Mouse (Mus musculus): ENCODE data around the gene Podn. TPM values are rescaled to one million over a fixed set of nuclear protein-coding genes. Genes with fewer than 3 reads are reported as not detected.

The Podn gene
- polyA plus RNA-seq, 1 experiment from 2014 or later, result 0.46 TPM

DNA sequence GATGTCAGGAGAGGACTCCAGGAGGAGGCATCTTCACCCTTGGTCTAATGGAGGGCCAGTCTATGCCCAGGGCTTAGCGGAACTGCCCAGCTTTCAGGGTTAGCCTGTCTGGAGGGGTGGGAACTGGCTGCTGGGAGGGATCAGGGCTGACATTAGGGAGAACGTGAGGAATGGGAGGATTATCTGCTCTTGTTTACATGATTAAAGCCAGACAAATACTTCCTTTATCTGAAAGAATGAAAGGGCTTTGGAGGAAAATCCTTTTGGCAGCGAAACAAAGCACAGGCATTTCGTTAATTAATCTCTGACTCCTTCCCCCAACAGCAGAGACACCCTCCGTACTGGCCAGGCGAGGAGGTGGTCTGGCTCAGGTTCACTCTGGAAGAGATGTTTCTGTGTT is 104.4 kb downstream of the Podn start:
- ATAC-seq (ENCODE audit: low FRiP score, low TSS enrichment), result no peak
- 60% methylated on average over 6 of the region's 6 CpGs for WGBS

DNA sequence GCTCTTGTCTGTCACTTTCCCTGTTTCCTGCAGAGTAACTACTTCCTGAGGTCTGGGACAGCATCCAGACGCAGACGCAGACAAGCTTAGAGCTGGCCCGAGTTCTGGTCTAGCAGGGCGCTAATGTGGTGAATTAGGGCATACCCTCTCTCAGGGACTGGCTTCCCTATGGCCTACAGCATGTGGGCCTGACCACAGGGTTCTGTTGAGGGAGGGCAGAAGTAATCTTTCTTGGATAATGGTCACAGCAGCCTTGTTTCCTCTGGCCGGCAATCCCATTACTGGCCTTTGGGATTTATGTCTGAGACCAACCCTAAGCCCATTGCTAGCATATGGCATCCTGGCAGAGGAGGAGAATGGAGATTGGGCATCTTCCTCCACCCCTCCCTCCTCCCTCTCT is 105.4 kb downstream of the Podn start:
- no peaks in the 10 kb centered on the region for H3K4me1 ChIP-seq (ENCODE audit: control insufficient read depth, insufficient read depth, low read length)
- no peak overlapping the region for H3K9ac ChIP-seq (ENCODE audit: low read depth, low read length)
- no peak overlapping the region for H3K27ac ChIP-seq (ENCODE audit: low read depth, low read length)
- ATAC-seq (ENCODE audit: low FRiP score, low TSS enrichment), result no peak
- H3K9me3 ChIP-seq (ENCODE audit: control insufficient read depth, low read length), result no peaks in the 10 kb centered on the region
- H3K36me3 ChIP-seq (ENCODE audit: control insufficient read depth, insufficient read depth, low read length), result no peaks in the 10 kb centered on the region
- no peak overlapping the region for H3K4me2 ChIP-seq (replicated peaks; ENCODE audit: low read depth, low read length)
- no peak overlapping the region for H3K4me3 ChIP-seq (ENCODE audit: low read length)
- WGBS, result 75% methylated on average over 5 of the region's 5 CpGs
- no peaks in the 10 kb centered on the region for H3K27me3 ChIP-seq (ENCODE audit: control insufficient read depth, insufficient read depth, low read length)

More for the DNA sequence above, 104.4 kb downstream of the Podn start:
- Histone ChIP-seq H3K4me2 (replicated peaks; ENCODE audit: low read depth, low read length) (no peak overlapping the region), H3K27ac (ENCODE audit: low read depth, low read length) (no peak overlapping the region), H3K9ac (ENCODE audit: low read depth, low read length) (no peak overlapping the region), H3K36me3 (ENCODE audit: control insufficient read depth, insufficient read depth, low read length) (no peaks in the 10 kb centered on the region), H3K9me3 (ENCODE audit: control insufficient read depth, low read length) (no peaks in the 10 kb centered on the region), H3K27me3 (ENCODE audit: control insufficient read depth, insufficient read depth, low read length) (no peaks in the 10 kb centered on the region), H3K4me1 (ENCODE audit: control insufficient read depth, insufficient read depth, low read length) (no peaks in the 10 kb centered on the region), H3K4me3 (ENCODE audit: low read length) (no peak overlapping the region)

DNA sequence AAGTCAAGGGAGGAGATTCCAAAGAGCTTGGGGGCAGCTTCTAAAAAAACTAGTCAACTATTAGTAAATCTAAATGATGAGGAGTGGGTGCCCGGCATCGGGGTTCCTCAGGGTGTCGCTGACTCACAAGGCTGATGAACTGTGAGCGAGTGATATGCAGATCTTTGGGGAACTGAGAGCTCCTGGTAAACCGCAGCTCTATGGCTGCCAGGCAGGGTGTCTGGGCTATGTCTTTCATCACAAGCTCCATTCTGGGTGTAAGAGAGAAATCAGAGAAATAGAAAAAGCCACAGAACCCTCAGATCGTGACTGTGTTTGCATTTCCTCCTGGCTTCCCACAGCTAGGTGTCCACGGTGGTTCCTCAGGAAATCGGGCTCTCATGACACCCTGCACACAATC is 107.3 kb downstream of the Podn start:
- Histone ChIP-seq H3K4me3 (ENCODE audit: low read length) (no peak overlapping the region), H3K4me1 (ENCODE audit: control insufficient read depth, insufficient read depth, low read length) (no peaks in the 10 kb centered on the region), H3K9me3 (ENCODE audit: control insufficient read depth, low read length) (no peaks in the 10 kb centered on the region), H3K27ac (ENCODE audit: low read depth, low read length) (no peak overlapping the region), H3K9ac (ENCODE audit: low read depth, low read length) (no peak overlapping the region), H3K27me3 (ENCODE audit: control insufficient read depth, insufficient read depth, low read length) (no peaks in the 10 kb centered on the region), H3K4me2 (replicated peaks; ENCODE audit: low read depth, low read length) (no peak overlapping the region), H3K36me3 (ENCODE audit: control insufficient read depth, insufficient read depth, low read length) (no peaks in the 10 kb centered on the region)
- WGBS, result 58% methylated on average over 8 of the region's 8 CpGs
- ATAC-seq (ENCODE audit: low FRiP score, low TSS enrichment), result no peak

DNA sequence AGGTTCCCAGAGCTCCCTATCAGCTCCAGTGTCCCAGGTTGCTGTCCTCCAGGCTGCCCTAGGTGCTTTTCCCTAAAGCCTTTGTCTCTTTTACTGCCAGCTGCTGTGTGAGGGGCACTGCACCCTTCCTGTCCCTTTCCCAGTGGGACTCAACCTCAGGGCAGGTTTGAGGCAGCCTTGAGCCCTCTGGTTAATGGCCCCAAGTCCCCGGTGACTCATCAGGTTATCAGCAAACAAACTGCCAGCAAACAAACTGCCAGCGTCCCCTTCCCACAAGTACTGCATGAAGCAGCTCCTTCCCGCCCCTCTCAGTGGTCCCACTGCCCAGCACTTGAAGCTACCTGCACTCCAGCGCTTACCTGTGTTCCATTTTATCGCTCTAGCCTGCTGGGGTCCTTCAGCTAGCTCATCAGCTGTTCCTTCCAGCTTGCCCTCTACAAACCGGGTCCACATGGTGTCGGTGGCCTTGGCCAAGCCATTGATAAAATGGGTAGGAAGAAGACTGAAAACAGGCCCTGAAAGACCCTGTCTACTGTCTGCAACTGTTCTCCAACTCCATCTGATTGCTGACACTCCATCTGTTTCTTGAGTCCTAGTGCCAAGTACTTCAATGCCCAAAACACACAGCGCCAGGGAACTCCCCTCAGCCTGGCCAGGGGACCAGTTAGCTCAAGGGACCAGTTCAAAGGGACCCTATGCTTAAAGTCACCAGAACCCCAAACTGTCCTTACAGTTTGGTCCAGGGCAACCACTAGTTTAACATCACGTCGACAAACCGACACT is 109.7 kb downstream of the Podn start:
- 88% methylated on average over 11 of the region's 11 CpGs for WGBS
- no peaks in the 10 kb centered on the region for H3K9me3 ChIP-seq (ENCODE audit: control insufficient read depth, low read length)
- no peak overlapping the region for H3K4me3 ChIP-seq (ENCODE audit: low read length)

DNA sequence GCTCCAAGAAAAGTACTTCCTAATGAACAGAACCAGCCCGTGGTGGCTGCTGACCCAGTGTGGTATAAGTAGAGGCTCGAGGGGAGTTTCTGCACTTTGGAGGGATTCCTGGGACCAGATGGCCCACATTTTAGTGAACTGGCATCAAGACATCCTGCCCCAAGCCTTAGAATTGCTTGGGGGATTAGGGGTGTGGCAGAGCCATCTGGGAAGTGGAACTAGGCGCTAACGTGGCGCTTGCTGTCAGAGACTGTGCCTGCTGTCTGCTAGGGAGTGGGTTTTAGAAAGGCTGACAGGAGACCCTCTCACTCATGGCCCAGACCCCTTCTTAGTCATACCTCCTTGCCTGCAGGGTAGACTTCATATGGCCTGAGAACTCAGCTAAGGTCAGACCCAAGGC is 110.4 kb downstream of the Podn start:
- no peaks in the 10 kb centered on the region for H3K27me3 ChIP-seq (ENCODE audit: control insufficient read depth, insufficient read depth, low read length)
- H3K27ac ChIP-seq (ENCODE audit: low read depth, low read length), result no peak overlapping the region
- H3K4me3 ChIP-seq (ENCODE audit: low read length), result no peak overlapping the region
- no peaks in the 10 kb centered on the region for H3K4me1 ChIP-seq (ENCODE audit: control insufficient read depth, insufficient read depth, low read length)
- H3K9me3 ChIP-seq (ENCODE audit: control insufficient read depth, low read length), result no peaks in the 10 kb centered on the region
- H3K9ac ChIP-seq (ENCODE audit: low read depth, low read length), result no peak overlapping the region
- H3K4me2 ChIP-seq (replicated peaks; ENCODE audit: low read depth, low read length), result no peak overlapping the region
- 77% methylated on average over 5 of the region's 5 CpGs for WGBS
- ATAC-seq (ENCODE audit: low FRiP score, low TSS enrichment), result no peak
- H3K36me3 ChIP-seq (ENCODE audit: control insufficient read depth, insufficient read depth, low read length), result no peaks in the 10 kb centered on the region

More for the DNA sequence above, 109.7 kb downstream of the Podn start:
- no peaks in the 10 kb centered on the region for H3K27me3 ChIP-seq (ENCODE audit: control insufficient read depth, insufficient read depth, low read length)
- H3K4me2 ChIP-seq (replicated peaks; ENCODE audit: low read depth, low read length), result no peak overlapping the region
- ATAC-seq (ENCODE audit: low FRiP score, low TSS enrichment), result no peak
- H3K27ac ChIP-seq (ENCODE audit: low read depth, low read length), result no peak overlapping the region
- H3K36me3 ChIP-seq (ENCODE audit: control insufficient read depth, insufficient read depth, low read length), result no peaks in the 10 kb centered on the region
- no peaks in the 10 kb centered on the region for H3K4me1 ChIP-seq (ENCODE audit: control insufficient read depth, insufficient read depth, low read length)
- H3K9ac ChIP-seq (ENCODE audit: low read depth, low read length), result no peak overlapping the region

DNA sequence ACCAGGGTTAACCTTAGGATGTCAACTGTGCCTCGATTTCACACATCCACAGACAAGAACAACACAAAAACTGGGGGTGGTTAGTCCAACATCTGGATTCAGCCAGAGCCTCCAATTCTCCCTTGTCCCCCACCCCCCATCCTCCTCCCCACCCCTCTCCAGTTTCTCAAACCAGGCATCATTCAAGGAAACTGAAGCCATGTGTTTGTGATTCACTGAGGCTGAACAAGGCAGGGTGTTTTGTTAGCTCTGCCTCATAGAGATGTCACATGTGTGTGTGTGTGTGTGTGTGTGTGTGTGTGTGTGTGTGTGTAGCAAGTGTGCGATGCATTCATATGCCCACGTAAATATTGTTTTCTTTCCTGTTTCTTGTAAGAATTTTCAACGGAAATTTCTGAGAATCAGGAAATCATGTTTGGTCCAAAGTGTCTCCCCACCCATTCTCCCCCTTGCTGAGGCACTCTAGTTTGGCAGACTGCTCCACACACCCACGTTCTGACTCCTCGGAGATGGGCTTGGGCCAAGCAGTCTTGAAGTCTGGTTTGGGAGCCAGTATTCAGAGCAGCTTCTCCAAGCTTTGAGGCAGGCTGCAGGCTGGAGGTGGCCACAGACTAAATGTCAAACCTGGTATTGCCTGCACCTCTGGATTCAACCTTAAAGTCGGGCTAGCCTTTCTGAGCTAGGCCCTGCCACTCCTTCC is 111.8 kb downstream of the Podn start:
- Histone ChIP-seq H3K27me3 (ENCODE audit: control insufficient read depth, insufficient read depth, low read length) (no peaks in the 10 kb centered on the region), H3K4me3 (ENCODE audit: low read length) (no peak overlapping the region), H3K4me1 (ENCODE audit: control insufficient read depth, insufficient read depth, low read length) (no peaks in the 10 kb centered on the region), H3K9me3 (ENCODE audit: control insufficient read depth, low read length) (no peaks in the 10 kb centered on the region), H3K9ac (ENCODE audit: low read depth, low read length) (no peak overlapping the region), H3K36me3 (ENCODE audit: control insufficient read depth, insufficient read depth, low read length) (no peaks in the 10 kb centered on the region), H3K4me2 (replicated peaks; ENCODE audit: low read depth, low read length) (no peak overlapping the region), H3K27ac (ENCODE audit: low read depth, low read length) (no peak overlapping the region)
- WGBS, result 41% methylated on average over 7 of the region's 7 CpGs
- peak; percentile 61; the same call in 1 of the 2 replicates for ATAC-seq (ENCODE audit: low FRiP score, low TSS enrichment)

DNA sequence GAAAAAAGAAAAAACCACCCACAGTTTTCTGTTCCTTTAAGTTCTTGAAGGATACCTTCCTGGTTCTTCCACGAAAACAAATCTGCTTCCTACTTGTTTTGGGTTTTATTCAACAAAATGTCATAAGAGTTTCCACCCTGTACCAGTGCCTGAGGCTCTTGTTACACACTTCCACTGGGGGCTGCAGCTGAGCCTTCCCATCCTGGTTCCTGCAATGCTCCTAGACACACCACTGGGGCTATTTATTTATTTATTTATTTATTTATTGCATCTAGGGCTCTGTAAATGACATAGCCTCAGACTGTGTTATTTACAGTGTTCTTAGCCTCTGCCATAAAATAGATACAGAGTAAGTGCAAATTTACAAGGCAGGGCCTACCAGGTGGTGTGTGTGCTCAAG is 112.5 kb downstream of the Podn start:
- Histone ChIP-seq H3K9me3 (ENCODE audit: control insufficient read depth, low read length) (no peaks in the 10 kb centered on the region), H3K27ac (ENCODE audit: low read depth, low read length) (no peak overlapping the region), H3K4me2 (replicated peaks; ENCODE audit: low read depth, low read length) (no peak overlapping the region), H3K9ac (ENCODE audit: low read depth, low read length) (no peak overlapping the region), H3K36me3 (ENCODE audit: control insufficient read depth, insufficient read depth, low read length) (no peaks in the 10 kb centered on the region), H3K27me3 (ENCODE audit: control insufficient read depth, insufficient read depth, low read length) (no peaks in the 10 kb centered on the region), H3K4me3 (ENCODE audit: low read length) (no peak overlapping the region), H3K4me1 (ENCODE audit: control insufficient read depth, insufficient read depth, low read length) (no peaks in the 10 kb centered on the region)
- 50% methylated on average over 1 of the region's 1 CpGs for WGBS
- no peak for ATAC-seq (ENCODE audit: low FRiP score, low TSS enrichment)

DNA sequence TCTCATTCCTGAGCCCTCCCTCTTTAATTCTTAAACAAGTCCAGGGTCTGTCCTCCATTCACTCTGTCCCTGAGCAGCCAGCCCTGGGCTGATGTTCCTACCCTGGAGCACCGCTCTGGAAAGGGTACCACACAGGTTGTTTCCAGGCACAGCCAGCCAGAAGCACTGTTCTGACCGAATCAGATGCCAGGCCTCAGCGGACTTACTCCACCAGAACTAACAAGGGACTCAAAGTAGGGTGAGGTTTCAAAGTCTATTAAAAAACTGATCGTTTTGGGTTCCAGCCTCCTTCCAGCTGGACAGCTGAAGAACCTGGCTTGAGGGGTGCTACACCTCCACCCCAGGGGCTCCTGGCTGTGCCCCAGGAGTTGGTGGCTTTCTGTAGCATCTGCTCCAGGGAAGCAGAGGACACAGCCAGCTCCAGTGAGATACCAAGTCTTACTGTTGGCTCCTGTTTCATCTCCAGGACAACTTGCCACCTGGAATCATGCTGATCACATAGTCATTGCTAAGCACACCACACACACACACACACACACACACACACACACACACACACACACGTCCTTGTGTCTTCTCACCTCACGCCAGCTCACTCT is 116.1 kb downstream of the Podn start:
- H3K27me3 ChIP-seq (ENCODE audit: control insufficient read depth, insufficient read depth, low read length), result no peaks in the 10 kb centered on the region
- WGBS, result 80% methylated on average over 6 of the region's 6 CpGs
- H3K4me3 ChIP-seq (ENCODE audit: low read length), result no peak overlapping the region
- ATAC-seq (ENCODE audit: low FRiP score, low TSS enrichment), result no peak
- no peaks in the 10 kb centered on the region for H3K9me3 ChIP-seq (ENCODE audit: control insufficient read depth, low read length)
- no peaks in the 10 kb centered on the region for H3K4me1 ChIP-seq (ENCODE audit: control insufficient read depth, insufficient read depth, low read length)
- no peaks in the 10 kb centered on the region for H3K36me3 ChIP-seq (ENCODE audit: control insufficient read depth, insufficient read depth, low read length)
- H3K27ac ChIP-seq (ENCODE audit: low read depth, low read length), result no peak overlapping the region
- no peak overlapping the region for H3K4me2 ChIP-seq (replicated peaks; ENCODE audit: low read depth, low read length)
- H3K9ac ChIP-seq (ENCODE audit: low read depth, low read length), result no peak overlapping the region

DNA sequence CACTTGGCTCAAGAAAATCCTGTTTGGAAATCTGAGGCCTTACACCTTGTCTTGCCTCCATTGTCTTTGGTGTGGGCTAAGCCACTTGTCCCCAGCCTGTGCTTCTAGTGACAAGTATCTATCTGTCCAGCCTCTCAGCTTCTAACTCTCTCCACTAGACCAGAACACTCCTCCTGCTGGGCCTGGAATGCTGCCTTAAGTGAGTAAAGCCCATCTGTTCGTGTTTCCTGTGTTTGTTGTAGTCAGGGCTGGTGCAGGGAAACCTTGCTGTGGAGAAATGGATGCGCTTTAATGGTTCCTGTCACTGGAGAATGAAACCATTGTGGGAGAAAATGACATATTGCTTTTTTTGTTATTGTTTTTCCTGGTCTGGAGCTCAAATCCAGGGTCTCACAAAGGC is 116.7 kb downstream of the Podn start:
- ATAC-seq (ENCODE audit: low FRiP score, low TSS enrichment), result 0 out of 2 replicates have a peak, but pooled peaks have one; percentile 26
- Histone ChIP-seq H3K9ac (ENCODE audit: low read depth, low read length) (no peak overlapping the region), H3K4me3 (ENCODE audit: low read length) (no peak overlapping the region), H3K9me3 (ENCODE audit: control insufficient read depth, low read length) (no peaks in the 10 kb centered on the region), H3K4me1 (ENCODE audit: control insufficient read depth, insufficient read depth, low read length) (no peaks in the 10 kb centered on the region), H3K4me2 (replicated peaks; ENCODE audit: low read depth, low read length) (no peak overlapping the region), H3K27ac (ENCODE audit: low read depth, low read length) (peak overlapping the region; percentile 74; the same call in 1 of the 2 replicates), H3K27me3 (ENCODE audit: control insufficient read depth, insufficient read depth, low read length) (no peaks in the 10 kb centered on the region), H3K36me3 (ENCODE audit: control insufficient read depth, insufficient read depth, low read length) (no peaks in the 10 kb centered on the region)
- WGBS, result 34% methylated on average over 2 of the region's 2 CpGs
